Mouse (Mus musculus): ENCODE measurements at regions not wholly inside any gene's neighbourhood (a gene's known extent, or its start where the extent isn't known, plus 50 kb on each side); places are given as distances from the start of the nearest gene placed in this dataset.
"Not testable (repeated sequence)": the region's sequence is repeated elsewhere in the genome, so short reads cannot be mapped to it uniquely, and the experiment has no call there.

- DNase-seq (ENCODE audit: low spot score in 2 of 2) = no peak
These were observed 59.5 kb upstream of the Zbtb18 start for GRCm38 (mm10) chr1:177382596-177383190.

- DNase-seq (ENCODE audit: low spot score in 2 of 2) = peak in 1 of 2 experiments; percentile 54
These were observed 60.0 kb upstream of the Zbtb18 start for GRCm38 (mm10) chr1:177382147-177382546.

- DNase-seq (ENCODE audit: low spot score in 2 of 2) = no peak
These were observed 64.0 kb upstream of the Zbtb18 start for GRCm38 (mm10) chr1:177378112-177378511.

GRCm38 (mm10) chr1:177373226-177373825 is 68.8 kb upstream of the Zbtb18 start:
- DNase-seq (ENCODE audit: low spot score in 2 of 2) = no peak

GRCm38 (mm10) chr1:177372066-177372465 is 70.1 kb upstream of the Zbtb18 start:
- DNase-seq (ENCODE audit: low spot score in 2 of 2) = no peak

- DNase-seq (ENCODE audit: low spot score in 2 of 2) = no peak
These were observed 74.1 kb upstream of the Zbtb18 start for GRCm38 (mm10) chr1:177367864-177368610.

- DNase-seq (ENCODE audit: low spot score in 2 of 2) = no peak
These were observed 75.2 kb upstream of the Zbtb18 start for GRCm38 (mm10) chr1:177366914-177367313.

GRCm38 (mm10) chr1:177366475-177366874 is 75.7 kb upstream of the Zbtb18 start:
- no peak for DNase-seq (ENCODE audit: low spot score in 2 of 2)

GRCm38 (mm10) chr1:177364355-177364754 is 77.8 kb upstream of the Zbtb18 start:
- DNase-seq (ENCODE audit: low spot score in 2 of 2) = peak in 1 of 2 experiments; percentile 34

GRCm38 (mm10) chr1:177362398-177362797 is 79.8 kb upstream of the Zbtb18 start:
- no peak for DNase-seq (ENCODE audit: low spot score in 2 of 2)

GRCm38 (mm10) chr1:177348400-177349092 is 90.5 kb upstream of the Akt3 start:
- no peak for DNase-seq (ENCODE audit: low spot score in 2 of 2)

GRCm38 (mm10) chr1:177347208-177347607 is 89.2 kb upstream of the Akt3 start:
- peak; percentile 74 to 80 for DNase-seq (ENCODE audit: low spot score in 2 of 2)

- no peak for DNase-seq (ENCODE audit: low spot score in 2 of 2)
These were observed 88.5 kb upstream of the Akt3 start for GRCm38 (mm10) chr1:177346540-177346939.

- DNase-seq (ENCODE audit: low spot score in 2 of 2) = no peak
These were observed 87.5 kb upstream of the Akt3 start for GRCm38 (mm10) chr1:177345540-177345939.

GRCm38 (mm10) chr1:177343949-177344348 is 85.9 kb upstream of the Akt3 start:
- no peak for DNase-seq (ENCODE audit: low spot score in 2 of 2)

GRCm38 (mm10) chr1:177343121-177343520 is 85.1 kb upstream of the Akt3 start:
- DNase-seq (ENCODE audit: low spot score in 2 of 2) = peak in 1 of 2 experiments; percentile 9

- DNase-seq (ENCODE audit: low spot score in 2 of 2) = no peak
These were observed 82.2 kb upstream of the Akt3 start for GRCm38 (mm10) chr1:177340232-177340631.

GRCm38 (mm10) chr1:177339207-177339787 is 81.3 kb upstream of the Akt3 start:
- DNase-seq (ENCODE audit: low spot score in 2 of 2) = not testable (repeated sequence)

GRCm38 (mm10) chr1:177338466-177339206 is 80.6 kb upstream of the Akt3 start:
- peak; percentile 42 to 62 for DNase-seq (ENCODE audit: low spot score in 2 of 2)

GRCm38 (mm10) chr1:177337756-177338155 is 79.8 kb upstream of the Akt3 start:
- no peak for DNase-seq (ENCODE audit: low spot score in 2 of 2)

- DNase-seq (ENCODE audit: low spot score in 2 of 2) = no peak
These were observed 79.1 kb upstream of the Akt3 start for GRCm38 (mm10) chr1:177337141-177337540.

Measured in layer of hippocampus, adult 18-20 months (tissue).